Mouse (Mus musculus): ENCODE results near the gene Pde10a. TPM values are rescaled to one million over a fixed set of nuclear protein-coding genes. Genes with fewer than 3 reads are reported as not detected.

Gene Pde10a
- polyA plus RNA-seq, 1 experiment from 2014 or later, result 2.6 TPM

GRCm38 (mm10) chr17:8871997-8872593 is 346.9 kb downstream of the Pde10a start:
- Histone ChIP-seq H3K9ac (no peak overlapping the region), H3K36me3 (ENCODE audit: insufficient read depth) (no peaks in the 10 kb centered on the region), H3K27ac (ENCODE audit: low read depth) (no peak overlapping the region), H3K4me1 (ENCODE audit: insufficient read depth) (peaks cover 6% of the 10 kb centered on the region), H3K4me2 (peak overlapping the region; percentile 47), H3K27me3 (ENCODE audit: insufficient read depth, low read length) (no peaks in the 10 kb centered on the region), H3K4me3 (ENCODE audit: low read depth, low read length) (no peak overlapping the region), H3K9me3 (ENCODE audit: low read depth, low read length) (no peaks in the 10 kb centered on the region)
- WGBS, result 11% methylated on average over 12 of the region's 12 CpGs
- DNase-seq, result peak; percentile 61
- peak; percentile 82 for ATAC-seq (ENCODE audit: insufficient read depth)
- TF ChIP-seq CTCF (IDR thresholded peaks at IDR 0.05; ENCODE audit: low read depth), result no peak

- Histone ChIP-seq H3K9me3 (ENCODE audit: low read depth, low read length) (no peaks in the 10 kb centered on the region), H3K4me3 (ENCODE audit: low read depth, low read length) (no peak overlapping the region), H3K4me2 (peak overlapping the region; percentile 47; the same call in 1 of the 2 replicates), H3K9ac (no peak overlapping the region), H3K27ac (ENCODE audit: low read depth) (no peak overlapping the region), H3K27me3 (ENCODE audit: insufficient read depth, low read length) (no peaks in the 10 kb centered on the region), H3K4me1 (ENCODE audit: insufficient read depth) (peaks cover 6% of the 10 kb centered on the region), H3K36me3 (ENCODE audit: insufficient read depth) (no peaks in the 10 kb centered on the region)
- TF ChIP-seq CTCF (IDR thresholded peaks at IDR 0.05; ENCODE audit: low read depth), result no peak
- 36% methylated on average over 8 of the region's 8 CpGs for WGBS
- DNase-seq (no peak), ATAC-seq (ENCODE audit: insufficient read depth) (0 out of 2 replicates have a peak, but pooled peaks have one; percentile 12)
These were observed 347.4 kb downstream of the Pde10a start for GRCm38 (mm10) chr17:8872611-8873010.

- 68% methylated on average over 1 of the region's 1 CpGs for WGBS
- ATAC-seq (ENCODE audit: insufficient read depth), result no peak
These were observed 352.9 kb downstream of the Pde10a start for GRCm38 (mm10) chr17:8878056-8878455.

GRCm38 (mm10) chr17:8881711-8882110 is 356.5 kb downstream of the Pde10a start:
- Histone ChIP-seq H3K27ac (ENCODE audit: low read depth) (no peak overlapping the region), H3K4me1 (ENCODE audit: insufficient read depth) (no peaks in the 10 kb centered on the region), H3K36me3 (ENCODE audit: insufficient read depth) (no peaks in the 10 kb centered on the region), H3K4me2 (no peak overlapping the region), H3K9me3 (ENCODE audit: low read depth, low read length) (no peaks in the 10 kb centered on the region), H3K27me3 (ENCODE audit: insufficient read depth, low read length) (no peaks in the 10 kb centered on the region), H3K9ac (no peak overlapping the region), H3K4me3 (ENCODE audit: low read depth, low read length) (no peak overlapping the region)
- TF ChIP-seq CTCF (IDR thresholded peaks at IDR 0.05; ENCODE audit: low read depth), result no peak
- 84% methylated on average over 6 of the region's 6 CpGs for WGBS
- DNase-seq, result no peak
- ATAC-seq (ENCODE audit: insufficient read depth), result no peak

More at GRCm38 (mm10) chr17:8878056-8878455, 352.9 kb downstream of the Pde10a start:
- H3K4me3 ChIP-seq (ENCODE audit: low read depth, low read length), result no peak overlapping the region
- no peak overlapping the region for H3K9ac ChIP-seq
- no peak for DNase-seq
- no peak overlapping the region for H3K27ac ChIP-seq (ENCODE audit: low read depth)
- no peak overlapping the region for H3K4me2 ChIP-seq
- H3K4me1 ChIP-seq (ENCODE audit: insufficient read depth), result no peaks in the 10 kb centered on the region
- H3K9me3 ChIP-seq (ENCODE audit: low read depth, low read length), result no peaks in the 10 kb centered on the region
- no peaks in the 10 kb centered on the region for H3K27me3 ChIP-seq (ENCODE audit: insufficient read depth, low read length)
- H3K36me3 ChIP-seq (ENCODE audit: insufficient read depth), result no peaks in the 10 kb centered on the region
- TF ChIP-seq CTCF (IDR thresholded peaks at IDR 0.05; ENCODE audit: low read depth), result no peak

- no peak overlapping the region for H3K27ac ChIP-seq (ENCODE audit: low read depth)
These were observed 359.5 kb downstream of the Pde10a start for GRCm38 (mm10) chr17:8884691-8885090.

GRCm38 (mm10) chr17:8885830-8886229 is 360.7 kb downstream of the Pde10a start:
- no peak for TF ChIP-seq CTCF (IDR thresholded peaks at IDR 0.05; ENCODE audit: low read depth)
- DNase-seq (no peak), ATAC-seq (ENCODE audit: insufficient read depth) (no peak)
- no peaks in the 10 kb centered on the region for H3K9me3 ChIP-seq (ENCODE audit: low read depth, low read length)
- no peak overlapping the region for H3K4me2 ChIP-seq
- no peak overlapping the region for H3K9ac ChIP-seq
- no peak overlapping the region for H3K4me3 ChIP-seq (ENCODE audit: low read depth, low read length)
- 92% methylated on average over 6 of the region's 6 CpGs for WGBS
- H3K27ac ChIP-seq (ENCODE audit: low read depth), result no peak overlapping the region
- no peaks in the 10 kb centered on the region for H3K4me1 ChIP-seq (ENCODE audit: insufficient read depth)
- no peaks in the 10 kb centered on the region for H3K27me3 ChIP-seq (ENCODE audit: insufficient read depth, low read length)
- H3K36me3 ChIP-seq (ENCODE audit: insufficient read depth), result no peaks in the 10 kb centered on the region

More at GRCm38 (mm10) chr17:8884691-8885090, 359.5 kb downstream of the Pde10a start:
- no peaks in the 10 kb centered on the region for H3K27me3 ChIP-seq (ENCODE audit: insufficient read depth, low read length)
- H3K4me1 ChIP-seq (ENCODE audit: insufficient read depth), result no peaks in the 10 kb centered on the region
- no peaks in the 10 kb centered on the region for H3K36me3 ChIP-seq (ENCODE audit: insufficient read depth)
- H3K4me3 ChIP-seq (ENCODE audit: low read depth, low read length), result no peak overlapping the region
- DNase-seq, result no peak
- H3K9ac ChIP-seq, result no peak overlapping the region
- no peak for TF ChIP-seq CTCF (IDR thresholded peaks at IDR 0.05; ENCODE audit: low read depth)
- H3K4me2 ChIP-seq, result no peak overlapping the region
- H3K9me3 ChIP-seq (ENCODE audit: low read depth, low read length), result no peaks in the 10 kb centered on the region
- no peak for ATAC-seq (ENCODE audit: insufficient read depth)
- 80% methylated on average over 5 of the region's 5 CpGs for WGBS

- H3K9me3 ChIP-seq (ENCODE audit: low read depth, low read length), result no peaks in the 10 kb centered on the region
- no peak for TF ChIP-seq CTCF (IDR thresholded peaks at IDR 0.05; ENCODE audit: low read depth)
- WGBS, result 52% methylated on average over 9 of the region's 9 CpGs
- no peak for ATAC-seq (ENCODE audit: insufficient read depth)
- no peak overlapping the region for H3K27ac ChIP-seq (ENCODE audit: low read depth)
- H3K9ac ChIP-seq, result no peak overlapping the region
- H3K36me3 ChIP-seq (ENCODE audit: insufficient read depth), result no peaks in the 10 kb centered on the region
- DNase-seq, result no peak
- no peaks in the 10 kb centered on the region for H3K4me1 ChIP-seq (ENCODE audit: insufficient read depth)
- H3K4me3 ChIP-seq (ENCODE audit: low read depth, low read length), result no peak overlapping the region
- H3K4me2 ChIP-seq, result no peak overlapping the region
- H3K27me3 ChIP-seq (ENCODE audit: insufficient read depth, low read length), result no peaks in the 10 kb centered on the region
These were observed 362.9 kb downstream of the Pde10a start for GRCm38 (mm10) chr17:8888105-8888504.
